Mouse (Mus musculus): ENCODE data around the gene Arl6ip5. TPM values are rescaled to one million over a fixed set of nuclear protein-coding genes. Genes with fewer than 3 reads are reported as not detected.

Arl6ip5 gene
- 20.2 and 25.5 TPM in 2 replicates for polyA plus RNA-seq (2012; rRNA removed; ENCODE audit: low replicate concordance)

GRCm38 (mm10) chr6:97210191-97210961 is at the start of gene Arl6ip5:
Arl6ip5 (plus strand) TSS chr6:97210689.

GRCm38 (mm10) chr6:97178491-97179366 is 31.8 kb upstream of the Arl6ip5 start, which contains the start of gene Tmf1:
Tmf1 (minus strand) TSS chr6:97179122.

GRCm38 (mm10) chr6:97205439-97205885 is 5.0 kb upstream of the Arl6ip5 start, which contains the start of gene Uba3:
Uba3 (minus strand) TSS chr6:97205647.

GRCm38 (mm10) chr6:97252711-97253221 is 42.3 kb downstream of the Arl6ip5 start, which contains the start of gene Lmod3:
Lmod3 (minus strand) TSS chr6:97252759.

Other genes starting within 250 kb of the Arl6ip5 start
- not detected in 2 replicates for gene Fam19a4, start 150.3 kb upstream of the Arl6ip5 start, polyA plus RNA-seq (2012; rRNA removed; ENCODE audit: low replicate concordance)
- gene Eogt, start 61.5 kb upstream of the Arl6ip5 start, polyA plus RNA-seq (2012; rRNA removed; ENCODE audit: low replicate concordance), result 1.8 and 5.7 TPM in 2 replicates
- gene Tmf1, start 31.6 kb upstream of the Arl6ip5 start, polyA plus RNA-seq (2012; rRNA removed; ENCODE audit: low replicate concordance), result 1.4 and 1.6 TPM in 2 replicates
- gene Uba3, start 5.0 kb upstream of the Arl6ip5 start, polyA plus RNA-seq (2012; rRNA removed; ENCODE audit: low replicate concordance), result 2.7 and 2.9 TPM in 2 replicates
- gene Lmod3, start 42.1 kb downstream of the Arl6ip5 start, polyA plus RNA-seq (2012; rRNA removed; ENCODE audit: low replicate concordance), result not detected in 2 replicates

Data from duodenum, adult 2 months (tissue).